Mouse (Mus musculus) lung, adult 2 months (tissue): ENCODE data around the gene Chd1l. TPM values are rescaled to one million over a fixed set of nuclear protein-coding genes. Genes with fewer than 3 reads are reported as not detected.
A peak's percentile ranks its signal among the peaks of the same experiment; 100 is the strongest.

Experiments
- DNase-seq: peaks from one replicate; pipeline ENCODE4 v3.0.0; 2022
- H3K4me1 ChIP-seq: fragments of 200-500 bp; 2 replicates; pipeline ENCODE4 v1.6.1; 2011; ENCODE audit warnings: low read length; ENCODE audit not compliant: control insufficient read depth, insufficient read depth
- H3K4me3 ChIP-seq: fragments of 200-500 bp; replicated peaks from 2 replicates; pipeline ENCODE3; 2011; ENCODE audit warnings: low read depth, mild to moderate bottlenecking, control low read depth, low read length; ENCODE audit errors: extremely low read depth
- CTCF ChIP-seq: fragments of 200-500 bp; IDR thresholded peaks from 2 replicates; pipeline ENCODE4 v1.5.1; 2011; ENCODE audit warnings: mild to moderate bottlenecking, low read length, control low read depth; ENCODE audit not compliant: insufficient read depth
- POLR2A ChIP-seq: fragments of 200-500 bp; IDR thresholded peaks from 2 replicates; pipeline ENCODE4 v1.6.1; 2011; ENCODE audit warnings: low read depth, mild to moderate bottlenecking, control low read depth, low read length, borderline replicate concordance; ENCODE audit errors: extremely low read depth
- WGBS: fragments of 180-500 bp; shearing (Covaris S2); methylation state at CpG from one replicate; pipeline ENCODE4 v1.1.7; 2018; 5-methylcytosine and 5-hydroxymethylcytosine counted together
- polyA plus RNA-seq: library from polyadenylated mRNA; depleted of rRNA; stranded (reverse); fragments of >200 nt; gene quantifications from 2 replicates; pipeline ENCODE4 v1.2.3, GENCODE M21; 2012

Gene Chd1l
- polyA plus RNA-seq, 1 experiment, result 5.2 TPM

DNA sequence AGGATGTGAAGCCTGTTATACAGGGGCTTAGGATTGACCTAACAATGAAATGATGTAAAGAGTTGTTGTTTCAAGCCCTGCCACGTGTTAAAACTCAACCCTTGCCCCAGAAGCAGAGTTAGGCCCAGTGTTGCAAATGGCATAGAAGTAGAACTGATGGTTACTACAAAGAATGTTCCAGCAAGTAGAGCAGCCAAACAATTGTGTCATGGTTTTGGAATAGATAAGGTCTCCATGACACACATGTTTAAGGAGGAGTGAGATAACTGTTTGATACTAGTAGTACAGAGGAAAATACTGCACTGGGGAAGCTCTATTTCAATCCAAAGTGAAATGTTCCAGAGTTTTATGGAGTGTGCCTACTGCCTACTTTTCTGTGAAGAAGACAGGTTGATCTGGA is 38.5 kb upstream of the Chd1l start:
- 46% methylated on average over 1 of the region's 1 CpGs for WGBS
- no peak for DNase-seq
- no peak overlapping the region for H3K4me3 ChIP-seq
- no peaks in the 10 kb centered on the region for H3K4me1 ChIP-seq
- TF ChIP-seq CTCF, result no peak
- TF ChIP-seq POLR2A, result no peak

DNA sequence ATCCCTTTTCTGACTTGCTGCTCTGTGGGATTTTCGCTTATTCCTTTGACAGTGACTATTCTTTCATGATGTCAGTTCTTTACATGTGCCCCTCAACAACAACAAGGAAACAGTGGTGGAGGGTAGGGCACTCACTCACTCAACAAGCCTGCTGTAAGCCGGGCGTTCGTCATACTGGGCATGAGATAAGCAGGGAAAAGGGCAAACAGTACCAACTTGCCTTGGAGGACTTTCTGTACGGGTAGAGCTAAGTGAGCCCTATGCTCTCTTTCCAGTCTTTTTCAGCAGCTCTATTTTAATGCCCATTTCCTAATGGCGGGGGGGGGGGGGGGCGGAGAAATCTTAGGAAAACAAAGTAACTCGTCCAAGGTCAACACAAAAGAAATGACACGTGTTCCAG is 32.0 kb upstream of the Chd1l start:
- WGBS, result 75% methylated on average over 9 of the region's 9 CpGs
- H3K4me1 ChIP-seq, result no peaks in the 10 kb centered on the region
- no peak overlapping the region for H3K4me3 ChIP-seq
- TF ChIP-seq CTCF, result no peak
- no peak for TF ChIP-seq POLR2A
- DNase-seq, result no peak

DNA sequence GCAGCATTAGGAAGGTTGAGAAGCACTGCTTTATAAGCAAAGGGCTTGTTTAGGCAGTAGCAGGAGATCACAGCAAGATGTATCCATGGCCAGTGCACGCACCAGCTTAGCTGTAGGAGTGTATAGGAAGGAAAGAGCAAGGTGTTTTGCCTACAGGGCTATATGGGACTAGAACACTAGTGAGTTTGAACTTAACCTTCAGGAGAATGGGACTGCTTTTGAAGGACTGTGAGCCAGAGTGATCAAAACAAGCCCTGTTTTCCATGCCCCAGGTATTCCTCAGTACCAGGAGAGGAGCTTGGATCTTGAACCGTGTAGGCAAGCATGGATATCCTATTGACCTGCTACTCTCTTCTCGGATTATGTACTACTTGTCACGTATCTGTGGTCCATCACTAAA is 31.4 kb upstream of the Chd1l start:
- Histone ChIP-seq H3K4me1 (no peaks in the 10 kb centered on the region), H3K4me3 (no peak overlapping the region)
- no peak for DNase-seq
- TF ChIP-seq CTCF, result no peak
- TF ChIP-seq POLR2A, result no peak
- 88% methylated on average over 4 of the region's 4 CpGs for WGBS

DNA sequence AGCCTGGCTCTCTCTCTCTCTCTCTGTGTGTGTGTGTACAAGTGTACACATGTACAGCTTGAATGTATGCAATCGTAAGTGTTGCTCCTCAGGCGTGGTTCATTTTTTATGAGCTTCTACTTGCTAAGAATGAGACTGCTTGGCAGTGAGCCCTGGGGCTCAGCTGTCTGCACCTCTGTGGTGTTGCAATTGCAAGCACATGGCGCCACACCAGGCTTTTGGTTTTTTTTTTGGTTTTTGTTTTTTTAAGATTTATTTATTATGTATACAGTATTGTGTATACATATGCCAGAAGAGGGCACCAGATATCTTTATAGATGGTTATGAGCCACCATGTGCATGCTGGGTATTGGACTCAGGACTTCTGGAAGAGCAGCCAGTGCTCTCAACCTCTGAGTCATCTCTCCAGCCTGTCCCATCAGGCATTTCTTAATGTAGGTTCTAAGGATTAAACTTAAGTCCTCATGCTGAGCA is 24.3 kb upstream of the Chd1l start:
- TF ChIP-seq POLR2A (no peak), CTCF (no peak)
- Histone ChIP-seq H3K4me1 (no peaks in the 10 kb centered on the region), H3K4me3 (no peak overlapping the region)
- no peak for DNase-seq
- WGBS, result 52% methylated on average over 3 of the region's 3 CpGs

DNA sequence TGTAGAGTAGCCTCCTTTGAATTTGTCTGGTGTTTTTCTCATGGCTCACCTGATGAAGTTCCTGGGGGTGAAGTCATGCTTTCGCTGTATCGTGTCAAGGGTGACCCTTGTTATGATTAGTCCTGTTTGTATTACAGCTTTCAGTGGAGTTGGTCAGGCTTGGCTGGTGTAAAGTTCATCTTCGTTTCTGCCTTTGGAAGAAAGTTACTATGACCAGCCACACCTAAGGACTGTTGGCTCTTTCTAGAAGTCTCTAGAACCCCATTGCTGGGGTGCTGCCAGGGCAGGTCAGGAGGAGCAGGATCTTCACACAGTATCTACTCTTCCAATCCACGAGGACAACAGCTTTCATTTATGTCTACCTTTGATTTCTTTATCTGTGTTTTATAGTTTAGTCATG is 23.5 kb upstream of the Chd1l start:
- WGBS, result 69% methylated on average over 4 of the region's 4 CpGs
- Histone ChIP-seq H3K4me3 (no peak overlapping the region), H3K4me1 (no peaks in the 10 kb centered on the region)
- no peak for DNase-seq
- TF ChIP-seq POLR2A, result no peak
- TF ChIP-seq CTCF, result no peak

DNA sequence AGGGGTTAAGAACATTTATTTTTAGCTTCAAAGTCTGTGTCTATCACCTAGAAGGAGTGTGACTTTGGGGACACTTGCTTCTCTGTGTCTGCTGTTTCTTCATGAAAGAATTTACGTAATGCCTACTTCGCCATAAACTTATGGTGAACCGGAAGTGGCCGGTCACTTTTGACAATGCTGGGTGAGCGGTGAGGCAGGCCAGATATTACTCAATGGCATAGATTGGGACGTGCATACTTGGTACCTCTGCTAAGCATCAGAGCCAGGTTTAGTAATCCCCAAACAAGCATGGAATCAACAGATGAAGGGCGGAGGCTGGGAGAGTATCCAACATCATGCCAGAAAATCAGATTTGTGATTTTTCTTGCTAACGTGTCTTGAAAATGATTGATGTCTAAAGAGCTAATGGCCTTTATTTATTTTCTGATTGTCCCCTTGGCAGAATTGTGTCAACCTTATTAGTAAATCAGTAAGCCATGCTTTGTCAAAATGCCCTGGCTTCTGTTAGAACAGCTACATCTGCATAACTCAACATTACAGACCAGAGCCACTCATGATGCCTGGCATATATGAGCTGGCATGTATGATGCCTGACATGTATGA is 21.4 kb upstream of the Chd1l start:
- no peaks in the 10 kb centered on the region for H3K4me1 ChIP-seq
- TF ChIP-seq CTCF, result no peak
- no peak for TF ChIP-seq POLR2A
- no peak for DNase-seq
- WGBS, result 73% methylated on average over 8 of the region's 8 CpGs
- H3K4me3 ChIP-seq, result no peak overlapping the region

DNA sequence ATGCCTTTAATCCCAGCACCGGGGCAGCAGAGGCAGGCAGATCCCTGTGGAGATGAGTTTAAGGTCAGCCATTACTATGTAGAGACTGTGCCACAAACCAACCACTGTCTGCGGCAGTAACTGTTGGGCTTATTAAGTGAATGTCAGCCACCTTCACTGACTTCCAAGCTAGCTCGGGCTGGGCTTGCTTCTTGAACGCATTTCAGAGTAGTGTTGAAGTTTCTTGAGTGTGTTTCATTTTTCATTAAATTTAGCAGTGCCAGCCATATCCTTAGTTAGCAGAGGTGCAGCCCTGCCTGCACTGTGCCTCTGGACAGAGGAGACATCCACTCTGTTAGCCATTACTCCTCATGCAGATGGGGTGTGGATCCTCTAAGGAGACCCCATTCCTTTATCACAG is 20.7 kb upstream of the Chd1l start:
- Histone ChIP-seq H3K4me1 (no peaks in the 10 kb centered on the region), H3K4me3 (no peak overlapping the region)
- TF ChIP-seq CTCF, result no peak
- TF ChIP-seq POLR2A, result no peak
- 95% methylated on average over 4 of the region's 4 CpGs for WGBS
- DNase-seq, result no peak

DNA sequence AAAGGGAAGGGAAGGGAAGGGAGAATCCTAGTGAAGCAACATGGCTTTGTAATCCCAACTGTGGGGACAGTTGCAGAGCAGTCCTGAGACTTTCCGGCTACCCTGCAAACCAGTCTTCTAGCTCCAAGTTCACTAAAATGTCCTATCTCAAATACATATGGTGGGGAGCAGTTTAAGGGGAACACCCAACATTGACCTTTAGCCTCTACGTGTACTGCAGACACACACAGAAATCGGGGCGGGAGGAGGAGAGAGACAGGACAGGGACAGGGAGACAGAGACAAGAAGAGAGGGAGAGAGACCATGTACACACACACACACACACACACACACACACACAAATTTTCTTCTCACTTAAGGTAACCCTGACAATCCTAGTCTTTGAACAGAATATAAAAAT is 19.9 kb upstream of the Chd1l start:
- 91% methylated on average over 4 of the region's 4 CpGs for WGBS

DNA sequence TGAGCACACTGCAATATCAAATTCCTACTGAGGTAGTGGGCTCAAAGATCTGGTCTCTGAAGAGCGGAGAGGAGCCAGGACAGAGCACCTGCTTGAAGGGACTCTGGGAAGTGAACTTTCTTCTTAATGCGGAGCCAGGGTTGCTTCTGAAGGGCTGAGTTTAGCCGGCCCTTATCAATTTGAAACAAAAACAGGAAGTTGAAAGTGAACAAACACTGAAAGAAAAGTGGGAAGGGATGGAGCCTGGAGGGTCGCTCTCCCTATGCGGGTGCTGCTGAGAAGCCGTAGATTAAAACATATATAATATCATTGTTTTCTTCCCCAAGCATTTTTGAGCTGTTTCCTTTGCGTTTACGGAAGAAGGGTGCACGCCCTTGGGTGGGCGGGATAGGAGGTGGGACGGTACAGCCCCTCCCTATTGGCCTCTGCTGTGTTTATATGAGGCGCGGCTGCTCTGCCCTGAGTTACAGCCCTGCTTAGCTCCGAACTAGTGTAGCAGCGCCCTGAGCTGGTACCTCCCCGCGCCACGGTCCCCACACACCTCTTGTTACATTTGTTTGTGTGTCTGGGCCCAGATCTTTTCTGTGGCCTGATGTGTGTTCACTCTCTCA is 18.5 kb upstream of the Chd1l start, which contains the start of gene Fmo5:
Fmo5 (plus strand) TSS at position 414 of the 611 bp plus-strand sequence.
- TF ChIP-seq CTCF (no peak), POLR2A (peak; percentile 95; the same call in 1 of the 2 replicates)
- H3K4me1 ChIP-seq, result no peaks in the 10 kb centered on the region
- peak within 1 kb of the TSS; percentile 80 for H3K4me3 ChIP-seq
- 2% methylated on average over 18 of the region's 18 CpGs for WGBS
- DNase-seq, result peak; percentile 81

More for the DNA sequence above, 19.9 kb upstream of the Chd1l start:
- DNase-seq, result no peak
- Histone ChIP-seq H3K4me1 (no peaks in the 10 kb centered on the region), H3K4me3 (no peak overlapping the region)
- TF ChIP-seq POLR2A, result no peak
- TF ChIP-seq CTCF, result no peak

DNA sequence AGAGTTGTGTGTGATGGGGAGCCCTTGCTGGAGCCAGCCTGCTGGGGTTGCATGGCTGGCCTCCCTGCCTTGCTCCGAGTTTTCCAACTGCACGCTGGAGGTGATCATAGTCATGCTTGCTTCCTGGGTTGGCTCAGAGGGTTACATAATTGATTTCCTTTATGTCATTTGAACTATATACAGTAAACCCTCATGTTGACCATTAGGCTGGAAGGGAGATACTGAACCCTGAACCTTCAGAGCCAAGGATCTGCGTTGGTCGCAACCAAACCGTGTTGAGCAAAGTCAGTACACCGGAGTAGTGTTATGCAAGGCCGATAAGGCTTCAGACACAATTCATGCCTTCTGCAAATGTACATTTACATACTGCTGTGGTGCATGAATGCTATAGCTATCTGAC is 17.9 kb upstream of the Chd1l start:
- 50% methylated on average over 7 of the region's 7 CpGs for WGBS
- no peak for DNase-seq
- Histone ChIP-seq H3K4me3 (peak overlapping the region; percentile 43), H3K4me1 (no peaks in the 10 kb centered on the region)
- TF ChIP-seq CTCF, result no peak
- no peak for TF ChIP-seq POLR2A

DNA sequence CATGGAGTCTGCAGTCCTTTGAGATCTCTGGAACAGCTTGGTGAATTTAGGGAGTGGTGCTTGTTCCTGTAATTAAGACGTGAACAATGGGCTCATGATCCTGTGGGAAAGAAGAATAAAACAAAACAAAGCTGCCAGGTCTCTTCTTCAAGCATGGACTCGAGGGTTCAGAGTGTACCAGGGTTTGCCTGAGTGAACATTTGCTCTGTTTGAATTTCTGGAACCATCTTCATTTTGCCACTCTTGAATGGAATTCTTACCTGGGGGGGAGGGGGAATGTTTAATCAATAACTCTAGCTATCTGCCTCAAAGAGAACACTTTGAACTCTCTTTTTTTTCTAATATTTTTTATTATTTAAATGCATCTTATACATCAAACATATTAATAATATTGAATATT is 14.6 kb upstream of the Chd1l start:
- Histone ChIP-seq H3K4me1 (no peaks in the 10 kb centered on the region), H3K4me3 (no peak overlapping the region)
- WGBS, result 32% methylated on average over 2 of the region's 2 CpGs
- TF ChIP-seq POLR2A (no peak), CTCF (no peak)
- no peak for DNase-seq
